Mouse (Mus musculus): Measurements from ENCODE around the gene 4833427G06Rik.
"Not testable (repeated sequence)": the region's sequence is repeated elsewhere in the genome, so short reads cannot be mapped to it uniquely, and the experiment has no call there.

The 4833427G06Rik gene

GRCm38 (mm10) chr9:51101756-51102425 is at the start of gene 4833427G06Rik:
Gene 4833427G06Rik (minus strand): TSS chr9:51102078.
- no peak for DNase-seq (ENCODE audit: low read depth in 1 of 2, low spot score in 2 of 2)

GRCm38 (mm10) chr9:51147294-51147693 is 45.4 kb upstream of the 4833427G06Rik start:
- DNase-seq (ENCODE audit: low read depth in 1 of 2, low spot score in 2 of 2), result no peak

DNA sequence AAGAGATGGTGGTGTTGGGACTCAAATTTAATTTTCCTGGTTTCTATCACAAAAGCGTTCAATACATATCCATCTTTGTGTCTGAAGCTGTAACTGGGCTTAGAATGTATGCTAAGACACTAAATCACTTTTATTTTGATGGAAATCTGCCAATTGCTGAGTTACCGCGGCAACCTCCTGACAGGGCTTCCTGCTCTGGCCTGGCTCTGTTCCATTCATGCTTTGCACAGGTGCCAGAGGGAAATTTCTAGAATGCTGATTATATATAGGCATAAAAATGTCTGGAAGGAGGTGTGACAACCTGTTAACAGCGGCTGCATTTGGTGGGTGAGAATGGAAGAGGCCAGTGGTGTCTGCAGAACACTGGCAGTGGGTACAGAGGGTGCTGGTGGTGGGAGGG is 44.6 kb upstream of the 4833427G06Rik start:
- no peak for DNase-seq (ENCODE audit: low read depth in 1 of 2, low spot score in 2 of 2)

DNA sequence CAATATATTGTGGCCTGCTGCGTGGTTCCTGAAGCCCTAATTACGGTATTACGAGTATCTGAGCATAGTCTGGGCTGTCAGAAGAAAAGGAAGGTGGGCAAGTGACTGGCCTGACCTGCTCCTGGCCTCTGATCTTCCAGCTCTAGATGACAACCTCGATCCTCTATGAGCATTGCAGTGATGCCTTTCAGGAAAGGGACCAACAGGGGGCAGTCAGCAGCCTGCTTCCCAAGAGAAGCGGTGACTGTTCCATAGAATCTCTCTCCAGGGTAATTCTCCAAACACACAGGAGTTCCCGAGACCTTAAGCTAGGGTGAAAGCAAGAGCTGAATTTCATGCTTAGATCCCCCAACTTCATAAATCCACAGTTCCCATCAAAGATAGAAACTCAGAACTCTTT is 42.3 kb upstream of the 4833427G06Rik start:
- DNase-seq (ENCODE audit: low read depth in 1 of 2, low spot score in 2 of 2), result no peak

- DNase-seq (ENCODE audit: low read depth in 1 of 2, low spot score in 2 of 2), result no peak
These were observed 41.6 kb upstream of the 4833427G06Rik start for GRCm38 (mm10) chr9:51143437-51143836.

- DNase-seq (ENCODE audit: low read depth in 1 of 2, low spot score in 2 of 2), result no peak
These were observed 38.8 kb upstream of the 4833427G06Rik start for GRCm38 (mm10) chr9:51140711-51141110.

GRCm38 (mm10) chr9:51139401-51139800 is 37.5 kb upstream of the 4833427G06Rik start:
- DNase-seq (ENCODE audit: low read depth in 1 of 2, low spot score in 2 of 2), result not testable (repeated sequence)

- no peak for DNase-seq (ENCODE audit: low read depth in 1 of 2, low spot score in 2 of 2)
These were observed 36.4 kb upstream of the 4833427G06Rik start for GRCm38 (mm10) chr9:51138301-51138700.

GRCm38 (mm10) chr9:51137836-51138235 is 36.0 kb upstream of the 4833427G06Rik start:
- no peak for DNase-seq (ENCODE audit: low read depth in 1 of 2, low spot score in 2 of 2)

GRCm38 (mm10) chr9:51137432-51137831 is 35.6 kb upstream of the 4833427G06Rik start:
- no peak for DNase-seq (ENCODE audit: low read depth in 1 of 2, low spot score in 2 of 2)

- no peak for DNase-seq (ENCODE audit: low read depth in 1 of 2, low spot score in 2 of 2)
These were observed 35.1 kb upstream of the 4833427G06Rik start for GRCm38 (mm10) chr9:51136985-51137384.

- no peak for DNase-seq (ENCODE audit: low read depth in 1 of 2, low spot score in 2 of 2)
These were observed 12.9 kb upstream of the 4833427G06Rik start for GRCm38 (mm10) chr9:51114767-51115166.

- no peak for DNase-seq (ENCODE audit: low read depth in 1 of 2, low spot score in 2 of 2)
These were observed 3.9 kb upstream of the 4833427G06Rik start for GRCm38 (mm10) chr9:51105751-51106150.

- no peak for DNase-seq (ENCODE audit: low read depth in 1 of 2, low spot score in 2 of 2)
These were observed 2.1 kb upstream of the 4833427G06Rik start for GRCm38 (mm10) chr9:51103808-51104514.

DNA sequence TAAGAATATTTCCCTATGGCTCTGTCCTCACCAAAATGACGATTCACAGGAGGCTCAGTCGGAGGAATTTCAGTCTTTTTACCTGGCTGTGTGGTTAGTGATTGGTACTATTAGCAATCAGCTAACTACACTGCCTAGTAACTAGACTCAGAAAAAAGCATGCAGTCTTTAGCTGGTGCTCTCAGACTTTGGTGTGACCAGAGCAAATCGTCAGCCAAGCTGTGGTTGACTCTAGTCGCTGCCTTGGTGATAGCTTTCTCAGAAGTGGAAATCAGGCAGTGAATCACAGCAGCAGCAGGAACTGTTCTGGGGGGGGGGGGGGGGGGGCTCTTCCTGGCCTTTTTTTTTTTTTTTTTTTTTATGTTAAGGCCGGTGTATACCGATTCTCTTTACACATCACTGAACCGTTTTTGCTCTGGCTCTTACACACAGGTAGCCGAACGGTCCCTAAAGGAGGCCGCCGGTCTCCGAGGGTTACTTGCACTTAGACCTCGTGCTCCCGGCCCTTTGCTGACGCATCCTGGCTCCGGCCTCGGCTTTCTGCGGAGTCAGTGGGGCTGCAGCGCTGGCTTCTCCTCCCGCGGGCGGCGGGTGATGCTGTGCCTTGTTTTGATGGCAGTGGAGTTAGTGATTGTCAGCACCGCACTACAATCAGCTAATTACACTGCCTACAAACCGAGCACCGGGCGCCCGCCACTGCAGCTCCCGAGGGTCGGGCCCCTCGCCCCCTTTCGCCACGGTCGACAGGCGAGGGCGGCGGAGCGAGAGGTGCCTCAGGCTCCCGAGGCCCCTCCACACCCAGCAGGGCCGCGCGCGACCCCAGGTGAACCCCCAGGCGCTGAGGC is 1.3 kb upstream of the 4833427G06Rik start:
- peak; percentile 5 to 26 for DNase-seq (ENCODE audit: low read depth in 1 of 2, low spot score in 2 of 2)

DNA sequence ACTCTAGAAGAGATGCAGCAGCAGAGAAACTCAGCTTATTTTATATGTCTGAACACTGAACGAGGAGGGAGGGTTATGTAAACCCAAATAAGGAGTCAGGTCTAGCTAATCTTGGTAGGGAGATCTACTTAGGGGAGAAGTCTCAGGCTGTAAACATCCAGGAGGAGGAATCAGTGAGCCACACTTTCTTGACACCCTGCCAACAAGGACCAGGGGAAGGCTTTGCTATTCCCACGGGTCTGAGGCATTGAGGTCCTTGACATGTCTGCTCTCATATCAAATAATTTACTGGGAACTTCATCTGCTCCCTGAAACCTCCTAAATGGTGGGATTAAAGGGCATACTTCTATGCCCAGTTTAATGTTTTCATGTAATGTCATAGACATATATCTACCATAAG is 5.6 kb downstream of the 4833427G06Rik start:
- DNase-seq (ENCODE audit: low read depth in 1 of 2, low spot score in 2 of 2), result no peak

DNA sequence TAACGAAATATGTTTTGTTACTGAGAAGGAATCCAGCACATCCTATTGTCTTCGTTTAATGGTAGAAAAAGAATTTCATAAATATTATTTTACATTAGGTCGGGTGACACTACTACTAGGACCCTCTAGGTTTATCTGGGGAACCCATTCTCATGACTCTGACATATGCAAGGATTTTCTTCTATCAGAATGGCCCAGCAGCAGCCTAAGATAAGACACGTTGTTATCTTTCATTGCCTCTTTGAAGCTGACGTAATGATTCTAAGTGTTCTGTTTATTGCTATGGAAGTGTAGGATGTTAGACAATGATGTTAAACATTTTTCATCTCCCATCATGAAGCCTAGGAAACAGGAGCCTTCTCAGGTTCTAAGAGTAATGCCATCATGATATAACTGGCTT is 8.2 kb downstream of the 4833427G06Rik start:
- no peak for DNase-seq (ENCODE audit: low read depth in 1 of 2, low spot score in 2 of 2)

DNA sequence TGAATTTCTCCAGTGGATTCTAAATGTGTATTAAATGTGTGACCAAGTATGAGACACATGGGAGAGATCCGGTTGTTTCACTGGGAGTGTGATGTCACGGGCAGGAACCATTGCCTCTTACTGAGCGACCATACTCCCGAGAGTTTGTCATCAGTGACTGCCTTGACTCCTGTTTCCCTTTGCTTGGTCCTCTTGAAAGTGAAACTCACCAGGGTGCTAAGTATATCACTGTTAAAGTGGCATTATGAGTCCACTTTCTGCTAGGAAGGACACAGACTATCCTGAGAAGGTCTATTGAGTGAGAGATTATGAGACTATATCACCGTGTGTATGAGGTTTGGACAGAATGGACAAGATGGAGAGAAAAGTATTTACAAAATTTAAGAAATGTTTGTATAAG is 20.3 kb downstream of the 4833427G06Rik start:
- no peak for DNase-seq (ENCODE audit: low read depth in 1 of 2, low spot score in 2 of 2)

DNA sequence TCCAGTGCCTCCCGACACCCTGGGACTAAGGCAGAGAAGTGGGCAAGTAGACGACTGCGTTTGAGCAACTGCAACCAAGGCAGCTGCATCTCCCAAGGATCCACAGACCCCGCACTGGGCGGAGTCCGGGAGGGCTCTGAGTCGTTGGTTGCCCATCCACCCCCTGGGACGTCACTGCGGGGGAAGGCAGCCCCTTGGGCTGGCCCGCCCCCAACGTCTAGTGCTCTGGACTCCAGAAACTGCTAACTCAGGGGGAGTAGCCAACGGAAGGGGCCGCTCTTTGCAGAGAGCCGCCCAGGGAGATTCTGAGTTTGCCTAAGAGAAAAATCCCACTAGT is 24.9 kb downstream of the 4833427G06Rik start, which contains the start of gene Layn:
TSS of gene Layn (minus strand) at position 116 of the 337 bp plus-strand sequence.
- peak; percentile 30 for DNase-seq (ENCODE audit: low read depth in 1 of 2, low spot score in 2 of 2)

DNA sequence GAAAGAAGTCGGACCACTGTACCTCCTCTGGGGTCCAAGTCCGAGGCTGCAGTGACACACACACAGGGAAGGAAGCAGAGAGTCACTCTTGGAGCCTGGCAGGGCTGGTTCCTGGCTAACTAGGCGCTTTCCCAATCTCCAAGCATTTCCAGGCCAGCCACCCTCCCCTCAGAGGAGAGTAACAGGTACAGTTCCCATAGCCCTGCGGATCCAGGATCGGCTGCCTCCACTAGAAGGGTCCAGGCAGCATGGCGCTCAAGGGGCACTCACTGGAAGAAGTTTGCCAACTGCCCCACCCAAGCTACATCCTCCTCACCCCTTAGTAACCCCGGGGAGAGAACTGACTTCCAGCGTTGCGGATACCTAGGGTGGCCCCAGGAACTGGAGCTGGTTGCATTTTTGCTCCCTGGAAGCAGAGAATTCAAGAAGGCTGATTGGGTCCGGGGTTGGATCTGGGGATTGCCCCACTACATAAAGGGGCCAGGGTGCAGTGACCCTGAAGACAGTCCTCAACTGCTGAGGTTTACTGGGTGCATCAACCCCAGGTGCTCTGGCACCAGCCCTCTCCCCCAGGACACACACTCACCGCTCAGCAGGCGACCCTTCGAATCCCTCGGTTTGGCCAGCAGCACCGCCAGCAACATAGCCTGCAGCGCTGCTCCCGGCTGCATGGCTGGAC is 25.4 kb downstream of the 4833427G06Rik start:
- no peak for DNase-seq (ENCODE audit: low read depth in 1 of 2, low spot score in 2 of 2)

DNA sequence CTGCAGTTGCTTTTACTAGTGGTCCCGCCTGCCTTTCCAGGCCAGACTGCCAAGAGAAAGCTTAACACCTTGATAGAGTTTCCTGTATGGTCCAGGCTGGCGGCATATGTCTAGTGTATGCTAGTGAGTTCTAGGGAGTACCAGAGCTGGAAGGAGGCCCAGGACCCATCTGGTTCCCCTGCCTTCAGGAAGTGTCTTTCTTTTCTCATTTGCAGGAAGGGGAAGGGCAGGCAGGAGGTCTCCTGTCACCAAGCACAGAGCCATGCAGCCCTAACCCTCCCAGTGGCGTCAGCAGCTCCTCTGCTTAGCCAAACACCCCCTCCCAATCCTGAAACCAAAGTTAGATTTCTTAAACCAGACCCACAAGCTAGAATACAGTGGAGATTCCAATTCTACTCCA is 26.1 kb downstream of the 4833427G06Rik start:
- no peak for DNase-seq (ENCODE audit: low read depth in 1 of 2, low spot score in 2 of 2)
